8 mouse cellular contexts compared by ENCODE assay signal in the genomic region with DNA sequence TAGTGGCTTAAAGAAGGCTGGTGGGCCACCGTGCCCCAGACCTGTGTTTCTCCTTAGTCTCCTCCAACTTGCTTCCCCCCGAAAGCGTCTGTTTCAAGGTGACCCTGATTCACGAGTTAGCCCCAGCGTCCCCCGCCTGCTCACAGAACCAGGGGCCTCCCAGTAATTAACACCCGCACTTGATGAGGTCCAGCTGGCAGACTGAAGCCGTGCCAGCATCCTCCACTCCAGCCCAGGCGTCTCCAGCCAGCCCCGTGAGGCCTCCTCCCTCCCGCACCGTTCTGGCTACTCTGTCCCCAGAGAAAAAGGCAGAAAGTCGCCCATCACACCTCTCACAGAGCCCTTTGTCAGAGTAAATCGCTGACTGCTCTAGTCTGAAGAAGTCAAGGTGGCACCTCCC.
DNase-seq lines count a peak whose midpoint lies in the region; ATAC-seq lines count a peak whose summit lies in the region.

No protein-coding gene starts in this region.

- H3K36me3 ChIP-seq in heart, embryonic 12.5 days: no peaks in the 10 kb centered on the region
- H3K36me3 ChIP-seq in kidney, embryonic 16.5 days (ENCODE audit: insufficient read depth, low read length): no peaks in the 10 kb centered on the region
- no peaks in the 10 kb centered on the region for H3K36me3 ChIP-seq in midbrain, embryonic 15.5 days (replicated peaks)

- no peak overlapping the region for H3K9ac ChIP-seq in heart, embryonic 12.5 days
- H3K9ac ChIP-seq in kidney, embryonic 16.5 days (replicated peaks; ENCODE audit: low read length): peak overlapping the region; percentile 29; the same call in 1 of the 2 replicates
- H3K9ac ChIP-seq in midbrain, embryonic 15.5 days: no peak overlapping the region

- no peak overlapping the region for H3K27ac ChIP-seq in heart, embryonic 12.5 days (ENCODE audit: poor library complexity, severe bottlenecking)
- peak overlapping the region; percentile 64 for H3K27ac ChIP-seq in kidney, embryonic 16.5 days (ENCODE audit: low read length)
- H3K27ac ChIP-seq in midbrain, embryonic 15.5 days: peak overlapping the region; percentile 76

- peak; percentile 18 to 39 for DNase-seq in urinary bladder, adult 18-20 months (ENCODE audit: low spot score in 2 of 2)
- no peak for DNase-seq in urinary bladder, postnatal 10 days (ENCODE audit: low spot score)
- no peak for DNase-seq in thymus, postnatal 4 days
- DNase-seq in frontal cortex, postnatal 36 days (ENCODE audit: low spot score in 2 of 2): no peak

- no peaks in the 10 kb centered on the region for H3K9me3 ChIP-seq in heart, embryonic 12.5 days (replicated peaks)
- H3K9me3 ChIP-seq in kidney, embryonic 16.5 days (ENCODE audit: low read length): no peaks in the 10 kb centered on the region
- H3K9me3 ChIP-seq in midbrain, embryonic 15.5 days: no peaks in the 10 kb centered on the region

- 30% methylated on average over 14 of the region's 14 CpGs for WGBS in heart, embryonic 12.5 days
- 15% methylated on average over 14 of the region's 14 CpGs for WGBS in kidney, embryonic 16.5 days
- 45% methylated on average over 14 of the region's 14 CpGs for WGBS in midbrain, embryonic 15.5 days

- H3K27me3 ChIP-seq in heart, embryonic 12.5 days (replicated peaks): no peaks in the 10 kb centered on the region
- no peaks in the 10 kb centered on the region for H3K27me3 ChIP-seq in kidney, embryonic 16.5 days (ENCODE audit: insufficient read depth, low read length)
- H3K27me3 ChIP-seq in midbrain, embryonic 15.5 days (replicated peaks): no peaks in the 10 kb centered on the region

- peaks cover 28% of the 10 kb centered on the region for H3K4me1 ChIP-seq in heart, embryonic 12.5 days (replicated peaks)
- H3K4me1 ChIP-seq in kidney, embryonic 16.5 days (ENCODE audit: insufficient read depth, low read length): peaks cover 34% of the 10 kb centered on the region
- H3K4me1 ChIP-seq in midbrain, embryonic 15.5 days: peaks cover 85% of the 10 kb centered on the region

- ATAC-seq in heart, embryonic 12.5 days (ENCODE audit: insufficient number of reproducible peaks, low FRiP score): 0 out of 2 replicates have a peak, but pooled peaks have one; percentile 42
- ATAC-seq in kidney, embryonic 16.5 days (ENCODE audit: low FRiP score, low TSS enrichment): peak; percentile 82
- no peak for ATAC-seq in midbrain, embryonic 15.5 days (replicated peaks)
- ATAC-seq in erythroblast, adult 5-6 weeks (replicated peaks; ENCODE audit: low FRiP score, poor library complexity, severe bottlenecking): no peak

- H3K4me2 ChIP-seq in heart, embryonic 12.5 days: no peak overlapping the region
- no peak overlapping the region for H3K4me2 ChIP-seq in kidney, embryonic 16.5 days (replicated peaks; ENCODE audit: low read depth, low read length)
- no peak overlapping the region for H3K4me2 ChIP-seq in midbrain, embryonic 15.5 days

- no peak overlapping the region for H3K4me3 ChIP-seq in heart, embryonic 12.5 days
- H3K4me3 ChIP-seq in kidney, embryonic 16.5 days (ENCODE audit: low read length): no peak overlapping the region
- no peak overlapping the region for H3K4me3 ChIP-seq in midbrain, embryonic 15.5 days

Comparison
In these comparisons a context has a peak if more than half of its experiments do, and no peak if none do; other contexts are left out.
1. DNase-seq: peak in urinary bladder, adult 18-20 months (2 of 2); none in urinary bladder, postnatal 10 days (single experiment), thymus, postnatal 4 days (single experiment) and frontal cortex, postnatal 36 days (0 of 2).
2. ATAC-seq: peak in heart, embryonic 12.5 days (single experiment) and kidney, embryonic 16.5 days (single experiment); none in midbrain, embryonic 15.5 days (single experiment) and erythroblast, adult 5-6 weeks (single experiment).